Mouse (Mus musculus) left cerebral cortex, postnatal 4 days (tissue): ENCODE measurements at regions not wholly inside any gene's neighbourhood (a gene's known extent, or its start where the extent isn't known, plus 50 kb on each side); places are given as distances from the start of the nearest gene placed in this dataset.

Experiments
- DNase-seq: peaks from one replicate; pipeline ENCODE4 v3.0.0-alpha.2; 2022
- intact Hi-C: fragments of 180-260 bp; cut with DNase I; formaldehyde crosslinking; loops from one replicate; pipeline ENCODE4 v1.15.1; 2025

DNA sequence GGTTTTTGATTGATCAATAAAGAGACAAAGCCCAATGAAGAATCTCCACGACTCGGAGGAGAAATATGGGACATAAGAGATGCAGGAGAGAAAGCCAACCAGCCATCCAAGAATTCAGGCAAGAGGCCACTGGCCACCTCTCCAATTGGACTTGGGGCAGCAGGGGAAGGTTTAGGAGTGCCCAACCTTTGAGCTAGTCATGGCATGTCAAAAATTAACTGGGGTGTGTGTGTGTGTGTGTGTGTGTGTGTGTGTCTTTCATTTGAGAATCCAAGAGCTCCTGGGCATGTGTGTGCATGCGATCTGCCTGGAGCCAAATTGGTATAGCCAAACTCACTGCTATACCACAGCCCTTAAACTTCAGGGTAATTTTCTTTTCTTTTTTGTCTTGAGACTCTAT, 51.6 kb upstream of the Cecr2 start:
- DNase-seq: no peak
- intact Hi-C loops: no loop called here

DNA sequence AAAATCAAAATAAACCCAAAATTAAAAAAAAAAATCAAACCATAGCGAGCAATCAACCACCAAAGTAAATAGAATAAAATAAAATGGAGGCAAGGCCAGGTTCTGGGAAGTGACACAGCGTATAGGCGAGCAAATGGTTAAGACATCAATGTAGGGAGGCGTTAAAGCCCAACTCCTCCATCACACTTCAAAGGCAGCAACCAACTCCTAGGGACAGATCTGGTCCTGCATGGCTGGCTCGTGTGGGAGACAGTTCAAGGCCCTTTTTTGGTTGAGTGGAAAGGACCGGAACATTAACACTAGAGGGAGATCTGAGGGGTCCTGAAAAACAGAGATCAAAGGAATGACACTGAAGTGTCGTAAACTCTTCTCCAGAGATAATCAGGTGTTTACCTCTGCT, 53.8 kb upstream of the Cecr2 start:
- intact Hi-C loops: no loop called here
- DNase-seq: no peak

DNA sequence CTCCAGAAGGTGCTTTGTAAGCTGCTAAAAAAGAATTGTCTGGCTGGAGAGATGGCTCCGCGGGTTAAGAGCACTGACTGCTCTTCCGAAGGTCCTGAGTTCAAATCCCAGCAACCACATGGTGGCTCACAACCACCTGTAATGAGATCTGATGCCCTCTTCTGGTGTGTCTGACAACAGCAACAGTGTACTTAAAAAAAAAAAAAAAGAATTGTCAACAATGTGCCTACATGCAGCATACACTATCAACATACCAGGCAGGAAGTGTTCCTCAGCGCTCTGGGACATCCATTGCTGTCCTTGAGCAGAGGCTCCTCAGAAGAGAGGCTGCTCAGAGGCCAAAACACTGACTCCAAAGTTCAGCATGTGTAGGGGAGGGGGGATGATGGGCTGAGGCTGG, 56.3 kb upstream of the Cecr2 start:
- intact Hi-C loops: no loop called here
- no peak for DNase-seq

DNA sequence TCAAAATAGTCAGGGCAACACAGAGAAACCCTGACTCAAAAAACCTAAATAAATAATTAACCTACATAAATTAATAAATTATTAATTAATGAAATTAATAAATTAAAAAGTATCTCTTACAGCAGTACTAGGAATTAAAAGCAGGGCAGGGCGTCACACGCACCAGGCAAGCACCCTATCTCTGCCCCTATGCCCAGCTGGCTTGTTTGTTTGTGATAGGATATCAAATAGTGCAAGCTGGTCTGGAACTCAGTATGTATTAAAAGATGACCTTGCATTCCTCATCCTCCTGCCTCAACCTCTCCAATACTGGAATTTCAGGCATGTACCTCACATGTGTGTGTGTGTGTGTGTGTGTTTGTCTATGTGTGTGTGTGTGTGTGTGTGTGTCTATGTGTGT, 60.7 kb upstream of the Cecr2 start:
- no peak for DNase-seq
- intact Hi-C loops: no loop called here

DNA sequence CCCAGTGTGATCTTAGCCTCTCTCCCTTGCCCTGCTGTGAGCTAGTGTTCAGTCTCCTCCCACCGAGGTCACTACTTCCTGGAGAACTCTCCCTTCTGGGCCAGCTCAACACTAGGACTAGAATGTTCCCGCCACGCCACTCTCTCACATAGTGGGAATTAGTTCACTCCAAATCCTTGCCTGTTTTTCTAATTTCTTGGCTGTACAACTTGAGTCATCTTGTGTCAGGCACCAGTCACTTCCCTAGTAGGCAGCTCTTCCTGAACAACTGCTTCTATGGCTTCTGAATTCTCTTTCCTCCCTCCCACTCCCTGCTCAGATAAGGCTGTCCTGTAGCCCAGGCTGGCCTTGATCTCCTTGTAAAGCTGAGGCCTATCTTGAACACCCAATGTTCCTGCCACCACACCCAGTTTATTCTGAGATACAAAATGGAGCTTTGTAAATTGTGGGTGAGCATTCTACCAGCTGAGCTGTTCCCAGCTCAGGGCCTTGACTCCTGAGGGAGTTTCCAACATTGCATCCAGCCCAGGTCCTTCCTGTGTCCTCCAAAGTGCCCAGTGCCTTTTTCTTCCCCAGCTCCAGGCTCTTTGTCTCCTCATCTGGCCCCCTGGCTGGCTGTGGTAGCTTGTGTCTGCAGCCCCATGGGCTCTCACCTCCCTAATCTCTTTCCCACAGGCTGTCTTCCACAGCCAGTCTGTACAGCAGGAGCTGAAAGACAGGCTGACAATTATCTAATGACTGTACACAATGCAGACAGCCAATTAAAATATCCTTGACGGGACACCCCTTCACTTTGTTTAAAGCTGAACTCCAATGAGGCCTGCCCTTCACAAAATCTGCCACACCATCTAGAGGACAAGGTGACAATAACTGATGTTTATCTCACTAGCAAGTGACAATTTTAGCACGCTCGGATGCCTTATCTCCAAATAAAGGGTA, 61.9 kb upstream of the Cecr2 start:
- intact Hi-C loops: no loop called here

DNA sequence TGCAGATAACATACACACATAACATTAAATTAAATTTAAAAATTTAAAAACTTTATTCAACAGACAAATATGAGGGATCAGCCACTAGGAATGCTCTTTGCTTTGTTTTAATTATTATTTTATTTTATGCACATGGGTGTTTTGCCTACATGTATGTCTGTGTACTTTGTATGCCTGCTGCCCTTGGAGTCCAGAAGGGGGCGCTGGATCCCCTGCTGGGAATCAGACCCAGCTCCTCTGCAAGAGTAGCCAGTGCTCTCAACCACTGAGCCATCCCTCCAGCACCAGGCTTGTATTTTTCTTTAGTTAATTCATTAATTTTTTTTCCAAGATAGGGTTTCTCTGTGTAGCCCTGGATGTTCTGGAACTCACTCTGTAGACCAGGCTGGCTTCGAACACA, 62.7 kb upstream of the Cecr2 start:
- peak; percentile 41 for DNase-seq
- intact Hi-C loops: no loop called here

More for the DNA sequence above, 61.9 kb upstream of the Cecr2 start:
- DNase-seq: no peak

DNA sequence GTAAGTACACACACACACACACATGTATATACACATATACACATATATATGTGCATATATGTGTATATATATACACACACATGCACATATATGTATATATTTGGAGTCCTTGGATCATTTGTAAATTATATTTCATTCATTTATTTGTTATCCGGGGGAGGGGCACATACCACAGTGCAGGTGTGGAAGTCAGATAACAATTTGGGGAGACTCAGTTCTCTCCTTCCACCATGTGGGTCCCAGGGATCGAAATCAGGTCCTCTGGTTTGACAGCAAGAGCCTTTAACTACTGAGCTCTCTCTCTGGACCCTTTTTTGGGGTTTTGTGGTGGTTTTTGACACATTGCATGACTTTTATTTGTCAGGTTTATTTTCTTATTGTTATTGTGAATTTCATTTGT, 65.8 kb upstream of the Cecr2 start:
- intact Hi-C loops: no loop called here
- DNase-seq: no peak

DNA sequence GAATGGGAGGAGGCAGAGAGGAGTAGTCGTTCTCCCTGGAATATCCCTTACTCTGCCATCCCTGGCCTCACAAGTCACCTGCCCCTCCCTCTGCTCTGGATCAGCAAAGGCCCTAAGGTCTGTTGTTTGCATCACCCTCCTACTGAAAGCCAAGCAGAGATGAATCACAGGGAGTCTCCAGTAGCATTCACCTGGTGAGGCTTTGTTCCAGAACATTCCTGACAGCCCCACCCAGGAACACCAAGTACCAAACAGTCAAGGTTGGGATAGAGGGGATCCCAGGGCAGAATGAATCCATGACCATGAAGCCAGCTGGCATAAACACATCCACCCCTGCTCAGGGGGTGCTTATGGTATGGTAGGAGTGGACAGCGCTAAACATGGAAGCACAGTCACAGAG, 67.4 kb upstream of the Hdhd5 start:
- intact Hi-C loops: no loop called here
- DNase-seq: no peak

DNA sequence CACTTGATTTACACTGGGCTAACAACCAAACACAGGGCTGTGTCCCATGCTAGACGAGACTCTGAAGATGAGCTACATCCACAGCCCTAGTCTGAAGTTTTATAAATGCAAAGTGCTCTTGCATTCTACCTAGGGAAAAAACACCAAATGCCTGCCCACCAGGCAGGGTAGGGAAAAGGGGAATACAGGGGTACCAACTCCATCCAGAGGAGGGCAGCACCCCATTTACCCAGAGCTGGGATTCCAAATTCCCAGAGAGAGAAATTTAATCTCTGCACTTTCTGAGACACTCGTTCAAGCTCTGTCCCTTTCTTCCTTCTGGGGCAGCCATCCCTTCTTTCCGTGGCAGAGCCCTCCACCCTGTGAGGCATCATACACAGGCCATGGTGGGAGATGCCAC, 66.8 kb upstream of the Hdhd5 start:
- intact Hi-C loops: no loop called here
- no peak for DNase-seq

DNA sequence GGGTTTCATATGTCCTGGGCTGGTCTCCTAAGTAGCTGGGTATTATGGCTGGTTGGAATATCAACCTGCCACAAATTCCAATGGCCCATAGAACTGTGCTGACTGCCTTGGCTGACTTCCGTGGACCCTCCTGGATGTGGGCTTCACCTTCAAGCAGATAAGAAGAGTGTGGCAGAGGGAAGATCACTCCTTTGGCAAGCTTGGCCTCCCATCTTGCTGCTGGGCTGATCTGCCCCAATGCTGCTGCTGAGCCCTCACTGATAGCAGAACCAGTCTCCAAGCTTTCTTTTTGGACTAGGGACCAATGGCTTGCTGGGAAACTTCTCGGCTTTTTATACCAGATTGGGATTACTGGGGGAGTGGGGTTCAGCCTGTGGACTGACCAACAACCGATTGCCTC, 65.6 kb upstream of the Hdhd5 start:
- DNase-seq: no peak
- intact Hi-C loops: no loop called here

DNA sequence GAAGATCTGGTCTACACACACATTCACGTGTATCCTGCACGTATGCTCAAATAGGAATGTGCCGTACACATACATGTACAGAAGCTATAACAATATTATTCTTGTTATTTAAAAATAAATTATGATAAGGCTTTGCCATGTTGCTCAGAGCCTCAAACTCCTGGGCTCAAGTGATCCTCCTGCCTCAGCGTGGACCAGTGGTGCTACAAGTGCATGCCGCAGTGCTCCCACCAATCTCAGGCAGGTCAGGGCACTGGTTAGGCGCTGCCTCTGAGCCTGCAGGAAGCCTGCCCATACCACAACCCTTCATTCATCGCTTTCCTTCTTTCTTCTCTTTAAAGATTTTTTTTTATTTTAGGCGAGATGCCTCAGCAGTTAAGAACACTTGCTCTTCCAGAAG, 63.3 kb upstream of the Hdhd5 start:
- intact Hi-C loops: no loop called here

DNA sequence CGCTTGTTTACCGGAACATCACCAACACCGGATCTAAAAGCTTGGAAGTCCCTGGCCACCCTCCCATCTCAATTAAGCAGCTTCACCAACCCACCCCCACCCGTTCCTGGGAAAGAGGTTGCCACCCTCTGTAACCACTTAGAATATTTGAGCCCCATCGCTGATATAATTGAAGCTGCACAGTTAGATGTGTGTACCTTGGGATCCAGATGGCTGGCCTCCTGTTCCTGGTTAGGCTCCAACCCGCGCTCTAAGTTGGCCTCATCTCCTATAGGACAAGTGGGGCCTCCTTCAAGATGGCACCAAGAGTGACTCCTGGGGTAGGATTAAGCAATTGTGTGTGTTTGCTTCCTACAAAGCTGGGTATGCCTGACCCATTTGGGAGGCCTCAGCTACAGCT, 61.6 kb upstream of the Hdhd5 start:
- intact Hi-C loops: no loop called here
- DNase-seq: peak; percentile 62

More for the DNA sequence above, 63.3 kb upstream of the Hdhd5 start:
- no peak for DNase-seq

DNA sequence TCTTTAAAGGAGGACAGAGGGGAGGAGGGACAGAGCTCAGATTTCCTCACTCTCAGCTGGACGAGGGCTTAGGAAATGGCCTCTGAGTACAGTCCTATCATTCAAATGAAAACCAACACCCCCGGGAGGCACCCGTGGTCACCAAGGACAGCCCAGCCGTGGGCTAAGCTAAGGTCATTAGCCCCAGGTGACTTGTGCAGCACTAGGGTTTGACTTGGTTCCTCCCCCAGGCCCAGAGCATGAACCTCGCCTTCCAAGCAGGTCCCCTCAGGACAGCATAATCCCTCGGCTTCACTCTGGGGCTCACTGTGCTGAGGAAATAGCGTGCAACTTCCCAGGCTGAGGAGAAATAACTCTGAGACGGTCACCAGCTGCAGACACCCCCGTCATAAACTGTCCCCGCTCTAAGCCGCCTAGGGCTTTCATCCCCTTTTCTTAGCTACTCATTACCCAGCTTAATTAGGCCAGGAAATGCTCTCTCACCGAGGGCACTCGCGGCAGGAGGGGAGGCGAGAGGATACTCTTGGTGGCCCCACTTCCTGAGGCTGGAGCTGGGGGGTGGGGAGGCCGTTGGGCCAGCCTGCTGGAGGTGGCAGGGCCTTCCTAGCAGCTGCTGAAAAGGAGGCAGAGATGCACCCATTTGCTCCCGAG, 61.0 kb upstream of the Hdhd5 start:
- intact Hi-C loops: no loop called here
- peak; percentile 66 for DNase-seq

DNA sequence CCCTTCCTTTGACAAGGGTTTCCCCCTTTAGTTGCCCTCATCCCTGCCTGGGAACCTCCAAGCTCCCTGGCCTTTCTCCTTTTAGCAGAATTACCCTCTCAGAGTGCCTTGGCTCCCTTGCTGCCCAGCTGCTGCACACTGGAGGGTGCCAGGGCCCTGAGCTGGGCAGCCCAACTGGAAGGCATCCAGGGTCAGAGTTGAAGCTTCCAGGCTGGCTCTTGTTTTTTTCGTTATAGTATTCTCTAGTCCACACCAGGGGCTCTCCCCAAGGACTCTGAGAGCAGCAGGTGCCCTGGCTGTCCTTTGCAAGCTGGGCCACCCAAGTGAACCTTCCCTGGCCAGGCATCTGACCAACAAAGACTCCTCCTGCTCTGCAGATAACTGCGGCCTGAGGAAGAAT, 59.1 kb upstream of the Hdhd5 start:
- intact Hi-C loops: no loop called here
- DNase-seq: peak; percentile 68

DNA sequence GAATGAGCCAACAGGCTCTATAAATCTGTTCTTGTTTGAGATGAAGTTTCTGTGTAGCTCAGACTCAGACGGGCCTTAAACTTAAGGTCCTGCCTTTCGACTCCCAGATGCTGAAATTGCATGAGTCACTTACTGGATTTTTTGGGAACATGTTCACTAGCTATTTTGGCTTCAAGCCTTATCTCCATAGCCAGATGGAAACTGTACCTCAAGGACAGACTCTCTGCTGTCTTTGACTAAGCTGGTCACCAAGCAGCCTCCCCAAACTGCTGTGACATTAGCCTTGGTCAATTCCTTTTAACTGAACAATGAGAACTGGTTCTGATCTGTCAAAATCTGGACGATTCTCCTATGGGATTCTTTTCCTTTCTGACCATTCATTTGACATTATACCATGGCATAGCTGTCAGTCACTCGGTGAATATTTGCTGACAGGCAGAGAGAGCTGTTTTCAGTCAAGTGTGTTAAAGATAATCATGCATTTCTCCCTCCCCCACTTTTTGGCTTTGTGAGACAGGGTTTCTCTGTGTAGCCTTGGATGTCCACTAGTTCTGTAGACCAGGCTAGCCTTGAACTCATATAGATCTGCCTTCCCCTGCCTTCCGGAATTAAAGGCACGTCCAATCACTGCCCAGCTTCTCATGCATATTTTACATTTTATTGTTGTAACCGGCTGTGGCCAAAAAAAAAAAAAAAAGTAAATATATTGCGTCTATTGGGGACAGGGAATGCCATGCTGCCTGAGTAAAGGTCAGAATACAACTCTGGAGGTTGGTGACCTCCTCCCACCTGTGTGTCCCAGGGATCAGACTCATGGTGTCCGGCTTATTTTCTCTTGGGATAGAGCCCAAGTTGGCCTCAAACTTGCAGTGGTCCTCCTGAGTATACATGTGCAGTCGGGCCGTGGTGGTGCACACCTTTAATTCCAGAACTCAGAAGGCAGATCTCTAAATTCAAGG, 57.9 kb upstream of the Hdhd5 start:
- no peak for DNase-seq
- intact Hi-C loops: no loop called here

DNA sequence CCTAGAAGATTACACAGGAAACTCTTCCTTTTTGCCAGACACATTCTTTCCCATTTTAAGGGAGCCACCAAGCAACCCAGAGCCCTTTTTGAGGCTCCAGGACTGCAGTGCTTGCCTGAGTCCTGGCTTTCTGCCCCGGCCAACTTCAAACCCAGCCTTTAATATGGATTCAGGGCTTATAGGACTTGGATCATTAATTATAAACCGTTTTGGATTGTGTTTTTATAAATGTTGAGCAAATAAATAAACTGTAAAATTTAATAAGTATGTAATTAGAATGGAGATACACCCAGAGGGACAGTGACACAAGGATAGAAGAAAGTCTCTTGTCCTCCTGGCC, 54.8 kb upstream of the Hdhd5 start:
- intact Hi-C loops: no loop called here
- no peak for DNase-seq

DNA sequence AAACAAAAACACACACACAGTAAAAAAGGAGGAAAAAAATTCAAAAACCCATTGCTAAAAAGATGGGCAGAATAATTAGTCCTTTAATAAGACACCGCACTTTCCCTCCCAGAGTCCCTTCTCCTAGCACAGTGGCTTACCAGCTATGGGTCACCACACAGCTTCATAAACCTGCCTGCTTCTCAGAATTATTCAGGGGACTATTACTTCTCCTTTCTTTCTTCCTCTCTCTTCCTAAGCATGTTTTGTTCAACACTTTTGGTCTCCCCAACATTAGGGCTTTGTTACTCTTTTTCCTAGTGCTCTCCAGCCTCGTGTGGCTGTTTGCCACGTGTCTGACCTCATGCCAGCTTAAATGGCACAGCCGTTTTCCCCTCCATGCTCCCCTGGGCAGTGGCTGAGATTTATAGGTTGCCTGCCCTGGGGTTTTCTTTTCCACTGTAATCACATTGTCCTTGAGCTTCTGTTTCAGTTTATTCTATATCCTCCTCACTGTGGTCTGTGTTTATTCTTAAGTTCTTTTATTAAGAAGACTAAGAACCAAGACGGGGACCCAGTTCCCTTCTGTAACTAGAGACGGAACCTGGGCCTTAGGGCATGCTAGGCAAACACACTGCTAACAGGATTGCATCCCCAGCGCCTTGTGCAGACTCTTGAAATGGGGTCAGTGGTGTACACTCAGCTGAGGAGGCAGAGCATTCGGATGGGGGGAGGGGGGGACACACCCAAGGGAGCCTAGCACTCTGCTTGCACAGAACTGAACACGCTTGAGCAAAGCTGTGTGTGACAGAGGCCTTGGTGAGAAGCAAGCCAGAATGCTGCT, 54.2 kb upstream of the Hdhd5 start:
- peak; percentile 41 for DNase-seq
- intact Hi-C loops: no loop called here

DNA sequence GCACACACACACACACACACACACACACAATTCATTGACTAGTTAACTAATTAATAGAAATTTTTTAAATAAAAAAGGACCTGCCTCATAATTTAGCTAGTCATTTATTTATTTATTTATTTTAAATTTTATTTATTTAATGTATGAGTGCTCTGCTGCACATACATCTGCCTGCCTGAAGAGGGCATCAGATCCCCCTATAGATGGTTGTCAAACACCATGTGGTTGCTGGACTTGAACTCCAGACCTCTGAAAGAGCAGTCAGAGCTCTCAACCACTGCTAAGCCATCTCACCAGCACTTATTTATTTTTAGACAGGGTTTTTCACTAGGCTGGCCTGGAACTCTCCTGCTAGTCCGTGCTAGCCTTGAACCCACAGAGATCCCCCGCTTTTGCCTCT, 50.6 kb upstream of the Hdhd5 start:
- no peak for DNase-seq
- intact Hi-C loops: no loop called here
